Mouse (Mus musculus) brain, adult 2 months (tissue): ENCODE measurements around the gene Hist1h1c.
A peak's percentile ranks its signal among the peaks of the same experiment; 100 is the strongest.
"Not testable (repeated sequence)": the region's sequence is repeated elsewhere in the genome, so short reads cannot be mapped to it uniquely, and the experiment has no call there.

Experiments
- DNase-seq: peaks from one replicate; pipeline ENCODE4 v3.0.0; 2011; ENCODE audit warnings: low read depth, low spot score

The Hist1h1c gene

GRCm38 (mm10) chr13:23760972-23761864, 22.6 kb downstream of the Hist1h1c start, which contains the start of gene Hist1h4a:
Gene Hist1h4a, minus strand, starts transcription at chr13:23761230.
- peak; percentile 99 for DNase-seq

GRCm38 (mm10) chr13:23761871-23762821, 23.5 kb downstream of the Hist1h1c start, which contains the start of gene Hist1h3a:
Gene Hist1h3a, minus strand, starts transcription at chr13:23762386.
- DNase-seq: peak; percentile 95

GRCm38 (mm10) chr13:23763242-23763585, 24.6 kb downstream of the Hist1h1c start:
- no peak for DNase-seq

DNA sequence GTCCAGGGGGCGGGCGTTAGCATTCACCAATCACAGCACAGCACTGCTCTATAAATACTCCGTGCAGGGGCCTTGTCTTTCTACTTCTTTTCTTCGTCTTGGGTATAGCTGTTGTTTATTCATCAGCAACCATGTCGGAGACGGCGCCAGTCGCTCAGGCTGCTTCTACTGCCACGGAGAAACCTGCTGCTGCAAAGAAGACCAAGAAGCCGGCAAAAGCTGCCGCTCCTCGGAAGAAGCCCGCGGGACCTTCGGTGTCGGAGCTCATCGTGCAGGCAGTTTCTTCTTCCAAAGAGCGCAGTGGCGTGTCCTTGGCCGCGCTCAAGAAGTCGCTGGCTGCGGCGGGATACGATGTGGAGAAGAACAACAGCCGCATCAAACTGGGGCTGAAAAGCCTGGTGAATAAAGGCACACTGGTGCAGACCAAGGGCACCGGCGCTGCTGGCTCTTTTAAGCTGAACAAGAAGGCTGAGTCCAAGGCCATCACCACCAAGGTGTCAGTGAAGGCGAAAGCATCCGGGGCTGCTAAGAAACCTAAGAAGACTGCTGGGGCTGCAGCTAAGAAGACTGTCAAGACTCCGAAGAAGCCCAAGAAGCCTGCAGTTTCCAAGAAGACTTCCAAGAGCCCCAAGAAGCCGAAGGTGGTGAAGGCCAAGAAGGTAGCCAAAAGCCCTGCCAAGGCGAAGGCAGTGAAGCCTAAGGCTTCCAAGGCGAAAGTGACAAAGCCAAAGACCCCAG, 25.1 kb downstream of the Hist1h1c start, which contains the start of gene Hist1h1a:
Gene Hist1h1a, plus strand, starts transcription at position 81 of the 738 bp plus-strand sequence.
- DNase-seq: peak; percentile 96

DNA sequence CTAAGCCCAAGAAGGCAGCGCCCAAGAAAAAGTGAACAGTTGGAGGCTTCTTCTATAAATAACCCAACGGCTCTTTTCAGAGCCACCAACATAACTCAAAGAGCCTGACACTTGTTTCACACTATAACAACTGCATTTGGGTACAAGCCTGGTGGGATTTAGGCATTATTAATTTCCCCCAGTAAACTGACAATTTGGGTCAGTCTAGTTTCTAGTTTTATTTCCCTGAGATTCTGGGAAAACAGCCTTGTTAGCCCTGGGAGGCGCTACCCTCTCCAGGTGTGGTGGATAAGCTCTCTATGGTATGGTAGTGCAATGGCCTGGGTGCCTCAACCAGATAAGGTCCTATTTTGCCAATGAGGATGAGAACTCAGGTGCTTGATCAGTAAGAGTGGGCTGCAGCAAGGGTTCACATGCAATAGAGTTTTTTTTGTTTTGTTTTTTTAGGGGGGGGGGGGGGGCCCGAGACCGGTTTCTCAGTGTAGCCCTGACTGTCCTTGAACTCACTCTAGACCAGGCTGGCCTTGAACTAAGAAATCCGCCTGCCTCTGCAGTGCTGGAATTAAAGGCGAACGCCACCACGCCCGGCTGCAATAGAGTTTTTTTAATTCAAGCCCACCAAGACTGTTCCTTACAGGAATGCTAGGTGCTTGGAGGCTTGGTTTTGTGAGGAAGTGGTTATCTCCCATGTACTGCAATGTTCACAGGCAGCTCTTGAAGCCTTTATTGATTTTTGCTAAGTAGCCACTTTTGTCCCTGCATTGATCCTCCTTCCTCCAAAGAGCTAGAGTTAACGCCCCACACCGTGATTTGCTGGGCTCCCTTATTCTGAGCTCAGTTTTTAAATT, 25.9 kb downstream of the Hist1h1c start:
- DNase-seq: no peak

GRCm38 (mm10) chr13:23765172-23765513, 26.5 kb downstream of the Hist1h1c start:
- no peak for DNase-seq

DNA sequence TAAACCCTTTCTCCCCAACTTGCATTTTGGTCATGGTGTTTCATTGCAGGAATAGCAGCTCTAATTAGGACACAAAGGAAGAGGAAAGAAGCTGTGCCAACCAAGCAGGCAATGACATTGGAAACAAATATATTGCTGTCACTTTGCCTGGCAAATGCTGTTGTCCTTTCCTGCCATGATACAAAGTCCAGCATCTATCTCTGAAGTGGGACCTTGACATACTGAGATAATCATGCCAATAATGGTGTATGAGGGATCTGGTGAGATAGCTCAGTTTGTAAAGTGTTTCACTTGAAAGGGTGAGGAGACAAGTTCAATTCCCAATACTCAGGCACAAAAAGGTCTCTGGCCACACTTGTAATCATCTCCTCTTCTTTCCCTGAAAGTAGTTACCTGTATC, 28.2 kb downstream of the Hist1h1c start:
- no peak for DNase-seq

DNA sequence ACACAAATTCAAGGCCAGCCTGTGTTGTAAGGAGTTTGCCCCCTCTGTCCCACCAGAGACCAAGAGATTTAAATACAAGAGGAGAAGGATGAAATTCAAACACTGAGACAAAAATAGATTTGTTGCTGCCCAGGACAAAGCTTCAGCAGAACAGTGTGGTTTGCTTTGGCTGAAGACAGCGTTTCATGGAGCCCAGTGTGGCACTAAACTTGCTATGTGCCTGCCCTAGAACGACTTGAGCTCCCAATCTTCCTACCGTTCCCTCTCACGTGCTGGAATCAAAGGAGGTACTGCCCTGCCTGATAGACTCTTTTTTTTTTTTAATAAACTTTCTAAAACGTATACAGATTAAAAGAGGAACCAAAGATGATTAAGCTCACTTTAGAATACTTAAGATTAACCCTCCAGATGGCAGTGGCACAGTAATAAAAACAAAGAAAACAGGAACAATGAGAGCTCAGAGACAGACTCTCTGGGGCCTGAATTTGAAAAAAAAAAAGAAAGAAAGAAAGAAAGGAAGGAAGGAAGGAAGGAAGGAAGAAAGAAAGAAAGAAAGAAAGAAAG, 30.3 kb downstream of the Hist1h1c start:
- no peak for DNase-seq

DNA sequence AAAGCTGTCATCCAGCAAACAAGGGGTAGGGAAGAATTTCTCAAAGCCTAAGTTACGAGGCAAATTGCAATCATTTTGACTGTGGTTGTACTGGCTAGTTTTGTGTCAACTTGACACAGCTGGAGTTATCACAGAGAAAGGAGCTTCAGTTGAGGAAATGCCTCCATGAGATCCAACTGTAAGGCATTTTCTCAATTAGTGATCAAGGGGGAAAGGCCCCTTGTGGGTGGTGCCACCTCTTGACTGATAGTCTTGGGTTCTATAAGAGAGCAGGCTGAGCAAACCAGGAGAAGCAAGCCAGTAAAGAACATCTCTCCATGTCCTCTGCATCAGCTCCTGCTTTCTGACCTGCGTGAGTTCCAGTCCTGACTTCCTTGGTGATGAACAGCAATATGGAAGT, 31.0 kb downstream of the Hist1h1c start, which contains the start of gene Trim38:
Gene Trim38, plus strand, starts transcription at position 301 of the 400 bp plus-strand sequence.
- not testable (repeated sequence) for DNase-seq

- peak; percentile 73 for DNase-seq
These were observed 34.1 kb downstream of the Hist1h1c start for GRCm38 (mm10) chr13:23772561-23773313.

DNA sequence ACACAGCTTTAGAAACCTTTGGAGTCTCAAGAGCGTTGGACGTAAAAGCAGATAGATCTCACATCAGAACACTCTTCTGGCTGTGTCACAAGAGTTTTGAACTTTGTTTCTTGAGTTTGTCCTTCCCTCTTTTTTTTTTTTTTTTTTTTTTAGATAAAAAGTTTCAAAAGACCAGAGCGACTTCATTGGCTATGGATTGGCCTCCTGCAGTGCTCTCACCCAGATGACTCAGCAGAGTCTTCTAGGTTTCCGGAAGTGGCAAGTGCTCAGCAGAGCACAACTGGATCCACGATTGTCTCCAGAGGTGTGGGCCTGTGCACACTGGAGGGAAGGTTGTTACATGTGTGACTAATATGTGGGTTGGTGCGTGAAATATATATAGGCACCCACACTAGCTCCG, 39.7 kb downstream of the Hist1h1c start:
- DNase-seq: no peak

GRCm38 (mm10) chr13:23779025-23779424, 40.4 kb downstream of the Hist1h1c start:
- DNase-seq: no peak
